Mouse (Mus musculus) limb, embryonic 11.5 days (tissue): Measurements from ENCODE around the gene Enpp5. TPM values are rescaled to one million over a fixed set of nuclear protein-coding genes. Genes with fewer than 3 reads are reported as not detected.

Source experiments
- ATAC-seq: fragments of 200-750 bp; cut with Nextera tagmentation; 2 replicates; pipeline ENCODE4 v1.8.0; 2017; ENCODE audit warnings: low read depth; ENCODE audit not compliant: insufficient number of reproducible peaks, low FRiP score, low TSS enrichment
- DNase-seq: peaks from one replicate; pipeline ENCODE4 v3.0.0-alpha.2; 2015; ENCODE audit warnings: low spot score
- H3K27ac ChIP-seq: fragments of 300-500 bp; sonication (generic); replicated peaks from 2 replicates; pipeline ENCODE4 v1.5.1; 2014; ENCODE audit warnings: low read depth, mild to moderate bottlenecking, low read length
- H3K27me3 ChIP-seq: fragments of 300-500 bp; sonication (generic); 2 replicates; pipeline ENCODE4 v1.6.1; 2014; ENCODE audit warnings: mild to moderate bottlenecking, low read length, mixed read lengths; ENCODE audit not compliant: control insufficient read depth, insufficient read depth
- H3K36me3 ChIP-seq: fragments of 300-500 bp; sonication (generic); 2 replicates; pipeline ENCODE4 v1.6.1; 2014; ENCODE audit warnings: mild to moderate bottlenecking, low read length, moderate library complexity, mixed read lengths; ENCODE audit not compliant: control insufficient read depth, insufficient read depth
- H3K4me1 ChIP-seq: fragments of 300-500 bp; sonication (generic); 2 replicates; pipeline ENCODE4 v1.6.1; 2014; ENCODE audit warnings: low read length, mixed read lengths; ENCODE audit not compliant: control insufficient read depth, insufficient read depth
- H3K4me2 ChIP-seq: fragments of 300-500 bp; sonication (generic); 2 replicates; pipeline ENCODE4 v1.6.1; 2014; ENCODE audit warnings: low read depth, mild to moderate bottlenecking, moderate library complexity; ENCODE audit not compliant: severe bottlenecking
- H3K4me3 ChIP-seq: fragments of 300-500 bp; sonication (generic); 2 replicates; pipeline ENCODE4 v1.5.1; 2014; ENCODE audit warnings: low read depth, low read length
- H3K9ac ChIP-seq: fragments of 300-500 bp; sonication (generic); 2 replicates; pipeline ENCODE4 v1.6.1; 2014; ENCODE audit warnings: mild to moderate bottlenecking, low read length
- H3K9me3 ChIP-seq: fragments of 300-500 bp; sonication (generic); 2 replicates; pipeline ENCODE4 v1.6.1; 2016; ENCODE audit warnings: low read length; ENCODE audit not compliant: control insufficient read depth
- WGBS: fragments of 180-500 bp; shearing (Covaris S2); extraction: QIAGEN DNeasy Blood & Tissue Kit; methylation state at CpG from one replicate; pipeline ENCODE4 v1.1.7; 2014; 5-methylcytosine and 5-hydroxymethylcytosine counted together
- polyA plus RNA-seq: library from polyadenylated mRNA; unstranded; fragments of >200 nt; fragmentation: Nextera tagmentation; extraction: Ambion mirVana; gene quantifications from 2 replicates; pipeline ENCODE4 v1.2.1, GENCODE M21; 2014

The Enpp5 gene
- polyA plus RNA-seq, 1 experiment from 2014 or later, result 7.1 TPM

- H3K4me1 ChIP-seq, result no peaks in the 10 kb centered on the region
- WGBS, result 84% methylated on average over 12 of the region's 12 CpGs
- H3K27me3 ChIP-seq, result no peaks in the 10 kb centered on the region
- ATAC-seq, result no peak
- no peak overlapping the region for H3K4me2 ChIP-seq
- H3K4me3 ChIP-seq, result no peak overlapping the region
- no peaks in the 10 kb centered on the region for H3K9me3 ChIP-seq
- H3K27ac ChIP-seq, result no peak overlapping the region
- H3K36me3 ChIP-seq, result no peaks in the 10 kb centered on the region
- no peak for DNase-seq
- H3K9ac ChIP-seq, result no peak overlapping the region
Observed at GRCm38 (mm10) chr17:44077146-44077842, 1.3 kb upstream of the Enpp5 start.

GRCm38 (mm10) chr17:44077843-44078160, 811 bp upstream of the Enpp5 start:
- H3K27me3 ChIP-seq, result no peaks in the 10 kb centered on the region
- WGBS, result 69% methylated on average over 2 of the region's 2 CpGs
- no peak for DNase-seq
- no peak overlapping the region for H3K9ac ChIP-seq
- no peaks in the 10 kb centered on the region for H3K4me1 ChIP-seq
- H3K4me3 ChIP-seq, result no peak overlapping the region
- no peak overlapping the region for H3K4me2 ChIP-seq
- no peak overlapping the region for H3K27ac ChIP-seq
- H3K36me3 ChIP-seq, result no peaks in the 10 kb centered on the region
- no peak for ATAC-seq
- no peaks in the 10 kb centered on the region for H3K9me3 ChIP-seq

- H3K4me3 ChIP-seq, result no peak overlapping the region
- ATAC-seq, result no peak
- H3K36me3 ChIP-seq, result no peaks in the 10 kb centered on the region
- H3K4me1 ChIP-seq, result no peaks in the 10 kb centered on the region
- no peak overlapping the region for H3K4me2 ChIP-seq
- H3K27me3 ChIP-seq, result no peaks in the 10 kb centered on the region
- no peaks in the 10 kb centered on the region for H3K9me3 ChIP-seq
- no peak for DNase-seq
- no peak overlapping the region for H3K27ac ChIP-seq
- H3K9ac ChIP-seq, result no peak overlapping the region
- 91% methylated on average over 4 of the region's 4 CpGs for WGBS
Observed at GRCm38 (mm10) chr17:44083156-44083555, 4.5 kb downstream of the Enpp5 start.

GRCm38 (mm10) chr17:44088226-44088625, 9.6 kb downstream of the Enpp5 start:
- Histone ChIP-seq H3K36me3 (no peaks in the 10 kb centered on the region), H3K27ac (no peak overlapping the region), H3K4me3 (no peak overlapping the region), H3K9me3 (no peaks in the 10 kb centered on the region), H3K4me2 (no peak overlapping the region), H3K4me1 (no peaks in the 10 kb centered on the region), H3K9ac (no peak overlapping the region), H3K27me3 (no peaks in the 10 kb centered on the region)
- DNase-seq (no peak), ATAC-seq (no peak)
- WGBS, result 89% methylated on average over 3 of the region's 3 CpGs

GRCm38 (mm10) chr17:44090916-44091315, 12.3 kb downstream of the Enpp5 start:
- Histone ChIP-seq H3K27me3 (no peaks in the 10 kb centered on the region), H3K4me3 (no peak overlapping the region), H3K27ac (no peak overlapping the region), H3K9me3 (no peaks in the 10 kb centered on the region), H3K4me1 (no peaks in the 10 kb centered on the region), H3K9ac (no peak overlapping the region), H3K4me2 (no peak overlapping the region), H3K36me3 (no peaks in the 10 kb centered on the region)
- WGBS, result 66% methylated on average over 2 of the region's 2 CpGs
- DNase-seq (no peak), ATAC-seq (no peak)

- Histone ChIP-seq H3K27me3 (no peaks in the 10 kb centered on the region), H3K9ac (no peak overlapping the region), H3K4me1 (no peaks in the 10 kb centered on the region), H3K36me3 (no peaks in the 10 kb centered on the region), H3K4me3 (no peak overlapping the region), H3K9me3 (no peaks in the 10 kb centered on the region), H3K4me2 (no peak overlapping the region), H3K27ac (no peak overlapping the region)
- DNase-seq (no peak), ATAC-seq (no peak)
- 51% methylated on average over 2 of the region's 2 CpGs for WGBS
Observed at GRCm38 (mm10) chr17:44091512-44091911, 12.9 kb downstream of the Enpp5 start.

GRCm38 (mm10) chr17:44100486-44100885, 21.9 kb downstream of the Enpp5 start:
- Histone ChIP-seq H3K27ac (no peak overlapping the region), H3K36me3 (no peaks in the 10 kb centered on the region), H3K4me3 (no peak overlapping the region), H3K27me3 (no peaks in the 10 kb centered on the region), H3K4me1 (no peaks in the 10 kb centered on the region), H3K9ac (no peak overlapping the region), H3K9me3 (no peaks in the 10 kb centered on the region), H3K4me2 (no peak overlapping the region)
- DNase-seq (no peak), ATAC-seq (no peak)
- 58% methylated on average over 4 of the region's 4 CpGs for WGBS

GRCm38 (mm10) chr17:44100906-44101305, 22.3 kb downstream of the Enpp5 start:
- no peak overlapping the region for H3K27ac ChIP-seq
- no peaks in the 10 kb centered on the region for H3K36me3 ChIP-seq
- H3K4me2 ChIP-seq, result no peak overlapping the region
- no peaks in the 10 kb centered on the region for H3K4me1 ChIP-seq
- no peak overlapping the region for H3K4me3 ChIP-seq
- H3K9ac ChIP-seq, result no peak overlapping the region
- no peaks in the 10 kb centered on the region for H3K27me3 ChIP-seq
- WGBS, result 72% methylated on average over 9 of the region's 9 CpGs
- no peaks in the 10 kb centered on the region for H3K9me3 ChIP-seq
- DNase-seq (no peak), ATAC-seq (no peak)

- H3K9ac ChIP-seq, result no peak overlapping the region
- no peak overlapping the region for H3K4me3 ChIP-seq
- no peaks in the 10 kb centered on the region for H3K4me1 ChIP-seq
- ATAC-seq (no peak), DNase-seq (no peak)
- WGBS, result 92% methylated on average over 10 of the region's 10 CpGs
- no peaks in the 10 kb centered on the region for H3K36me3 ChIP-seq
- H3K4me2 ChIP-seq, result no peak overlapping the region
- H3K9me3 ChIP-seq, result no peaks in the 10 kb centered on the region
- no peaks in the 10 kb centered on the region for H3K27me3 ChIP-seq
- no peak overlapping the region for H3K27ac ChIP-seq
Observed at GRCm38 (mm10) chr17:44101961-44102360, 23.3 kb downstream of the Enpp5 start.
